10 mouse cellular contexts compared by ENCODE assay signal in the genomic region with DNA sequence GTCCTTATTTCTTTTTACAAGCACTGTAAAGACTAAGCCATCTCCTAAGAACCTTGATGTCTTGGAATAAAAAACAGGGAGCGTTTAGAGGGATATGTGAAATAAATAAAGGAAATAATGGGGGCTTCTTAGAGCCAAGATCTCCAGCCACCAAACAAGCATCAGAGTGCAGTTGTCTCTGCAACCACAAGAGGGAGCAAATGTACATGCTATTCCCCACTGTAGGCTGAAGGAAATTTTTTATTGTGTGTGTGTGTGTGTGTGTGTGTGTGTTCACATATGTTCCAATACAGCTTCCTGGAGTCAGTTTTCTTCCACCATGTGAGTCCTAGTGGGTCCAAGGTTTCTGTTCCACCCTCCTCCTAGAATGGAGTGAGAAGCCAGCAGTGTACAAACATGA. TPM values are rescaled to one million over a fixed set of nuclear protein-coding genes. Genes with fewer than 3 reads are reported as not detected.
DNase-seq lines count a peak whose midpoint lies in the region; ATAC-seq and TF ChIP-seq lines count a peak whose summit lies in the region.
"Had no signal": no experiment of that assay in that cellular context is flagged by ENCODE, and none has a peak within 500 bp of the region (broad histone marks: within the 10 kb centered on the region; RNA-seq: fewer than 3 reads in every experiment).

No protein-coding gene starts in this region.

- H3K27me3 ChIP-seq in heart, adult 2 months (ENCODE audit: control insufficient read depth, insufficient read depth, low read length) = no peaks in the 10 kb centered on the region
- H3K27me3 ChIP-seq in spleen, adult 2 months (ENCODE audit: control insufficient read depth, insufficient read depth, low read length) = no peaks in the 10 kb centered on the region
- no peaks in the 10 kb centered on the region for H3K27me3 ChIP-seq in embryonic facial prominence, embryonic 10.5 days (replicated peaks; ENCODE audit: low read depth, poor library complexity, severe bottlenecking)
- no peaks in the 10 kb centered on the region for H3K27me3 ChIP-seq in limb, embryonic 11.5 days (ENCODE audit: control insufficient read depth, insufficient read depth, low read length)
- H3K27me3 ChIP-seq in heart, embryonic 11.5 days (ENCODE audit: control insufficient read depth, insufficient read depth, low read length) = no peaks in the 10 kb centered on the region

- TF ChIP-seq CTCF in heart, adult 2 months (IDR thresholded peaks at IDR 0.05) = peak; percentile 75
- peak; percentile 12; the same call in 1 of the 2 replicates for TF ChIP-seq CTCF in spleen, adult 2 months (IDR thresholded peaks at IDR 0.05; ENCODE audit: extremely low read depth, insufficient read depth, insufficient read length, insufficient replicate concordance)

- no peak for TF ChIP-seq EP300 in heart, adult 2 months (IDR thresholded peaks at IDR 0.05; ENCODE audit: insufficient read depth, low read depth, low read length)

- no peak for TF ChIP-seq POLR2A in heart, adult 2 months (IDR thresholded peaks at IDR 0.05; ENCODE audit: insufficient read depth, low read depth, low read length)
- no peak for TF ChIP-seq POLR2A in spleen, adult 2 months (IDR thresholded peaks at IDR 0.05; ENCODE audit: low read depth, low read length)

- H3K9me3 ChIP-seq in embryonic facial prominence, embryonic 10.5 days = no peaks in the 10 kb centered on the region
- H3K9me3 ChIP-seq in limb, embryonic 11.5 days (ENCODE audit: control insufficient read depth, low read length) = no peaks in the 10 kb centered on the region
- H3K9me3 ChIP-seq in heart, embryonic 11.5 days (replicated peaks; ENCODE audit: control insufficient read depth, low read length) = no peaks in the 10 kb centered on the region
- H3K9me3 ChIP-seq: megakaryocyte, embryonic 14.5 days had no signal

- WGBS in heart, adult 2 months = 30% methylated on average over 1 of the region's 1 CpGs
- 20% methylated on average over 1 of the region's 1 CpGs for WGBS in spleen, adult 2 months
- WGBS in embryonic facial prominence, embryonic 10.5 days = 33% methylated on average over 1 of the region's 1 CpGs
- WGBS in limb, embryonic 11.5 days = 69% methylated on average over 1 of the region's 1 CpGs
- WGBS in heart, embryonic 11.5 days (ENCODE audit: insufficient replicate concordance) = 50% methylated on average over 1 of the region's 1 CpGs

- no peak for DNase-seq in heart, adult 2 months
- DNase-seq in heart, postnatal 25 days (ENCODE audit: low spot score) = no peak
- DNase-seq in spleen, adult 2 months (ENCODE audit: low read depth in 1 of 2, low spot score in 2 of 2) = no peak
- no peak for DNase-seq in spleen, adult 12 weeks (ENCODE audit: low spot score)
- peak; percentile 31 for DNase-seq in embryonic facial prominence, embryonic 10.5 days (ENCODE audit: low spot score)
- peak; percentile 45 for DNase-seq in limb, embryonic 11.5 days (ENCODE audit: low spot score)
- DNase-seq in thymus, postnatal 25 days = peak; percentile 6

- intact Hi-C loops in heart, adult 2 months (cut with DNase I) = loop anchor here (1.0 kb wide), 1 partner anchor 34 kb away; no protein-coding TSS in a partner anchor
- intact Hi-C loops in heart, postnatal 25 days (cut with DNase I) = loop anchor here (5.0 kb wide), 2 partner anchors 34 to 124 kb away; no protein-coding TSS in a partner anchor

- H3K4me1 ChIP-seq in heart, adult 2 months (ENCODE audit: control insufficient read depth, insufficient read depth, low read length) = no peaks in the 10 kb centered on the region
- no peaks in the 10 kb centered on the region for H3K4me1 ChIP-seq in spleen, adult 2 months (ENCODE audit: control insufficient read depth, insufficient read depth, insufficient read length)
- H3K4me1 ChIP-seq in embryonic facial prominence, embryonic 10.5 days = no peaks in the 10 kb centered on the region
- H3K4me1 ChIP-seq in limb, embryonic 11.5 days (ENCODE audit: control insufficient read depth, insufficient read depth, low read length) = no peaks in the 10 kb centered on the region
- H3K4me1 ChIP-seq in heart, embryonic 11.5 days (ENCODE audit: control insufficient read depth, insufficient read depth, low read length) = no peaks in the 10 kb centered on the region
- H3K4me1 ChIP-seq: megakaryocyte, embryonic 14.5 days had no signal

- no peak overlapping the region for H3K4me3 ChIP-seq in heart, adult 2 months
- no peak overlapping the region for H3K4me3 ChIP-seq in spleen, adult 2 months (ENCODE audit: extremely low read depth, insufficient read depth, insufficient read length)
- H3K4me3 ChIP-seq in embryonic facial prominence, embryonic 10.5 days = no peak overlapping the region
- H3K4me3 ChIP-seq in limb, embryonic 11.5 days (ENCODE audit: low read depth, low read length) = no peak overlapping the region
- H3K4me3 ChIP-seq in heart, embryonic 11.5 days (ENCODE audit: low read depth, low read length) = no peak overlapping the region
- H3K4me3 ChIP-seq: megakaryocyte, embryonic 14.5 days had no signal

- no peak overlapping the region for H3K9ac ChIP-seq in heart, adult 2 months (ENCODE audit: low read depth, low read length)
- no peak overlapping the region for H3K9ac ChIP-seq in limb, embryonic 11.5 days (ENCODE audit: low read length)
- no peak overlapping the region for H3K9ac ChIP-seq in heart, embryonic 11.5 days (ENCODE audit: low read depth, low read length)

- no peak overlapping the region for H3K4me2 ChIP-seq in limb, embryonic 11.5 days (ENCODE audit: low read depth, severe bottlenecking)
- H3K4me2 ChIP-seq in heart, embryonic 11.5 days = no peak overlapping the region

- H3K79me2 ChIP-seq in heart, adult 2 months (replicated peaks; ENCODE audit: control insufficient read depth, insufficient read depth, low read length) = no peaks in the 10 kb centered on the region

- H3K36me3 ChIP-seq in heart, adult 2 months (ENCODE audit: control insufficient read depth, insufficient read depth, low read length) = no peaks in the 10 kb centered on the region
- no peaks in the 10 kb centered on the region for H3K36me3 ChIP-seq in spleen, adult 2 months (ENCODE audit: control insufficient read depth, insufficient read depth, low read length)
- H3K36me3 ChIP-seq in embryonic facial prominence, embryonic 10.5 days (replicated peaks) = no peaks in the 10 kb centered on the region
- no peaks in the 10 kb centered on the region for H3K36me3 ChIP-seq in limb, embryonic 11.5 days (ENCODE audit: control insufficient read depth, insufficient read depth, low read length)
- H3K36me3 ChIP-seq in heart, embryonic 11.5 days (ENCODE audit: control insufficient read depth, insufficient read depth, low read length) = no peaks in the 10 kb centered on the region

- ATAC-seq in limb, embryonic 11.5 days (ENCODE audit: insufficient number of reproducible peaks, low FRiP score, low TSS enrichment, low read depth) = no peak
- no peak for ATAC-seq in heart, embryonic 11.5 days (replicated peaks; ENCODE audit: insufficient number of reproducible peaks, low FRiP score, low TSS enrichment)

- no peak overlapping the region for H3K27ac ChIP-seq in heart, adult 2 months
- no peak overlapping the region for H3K27ac ChIP-seq in spleen, adult 2 months (ENCODE audit: insufficient read depth, low read length)
- no peak overlapping the region for H3K27ac ChIP-seq in embryonic facial prominence, embryonic 10.5 days (replicated peaks)
- no peak overlapping the region for H3K27ac ChIP-seq in limb, embryonic 11.5 days (replicated peaks; ENCODE audit: low read depth, low read length)
- no peak overlapping the region for H3K27ac ChIP-seq in heart, embryonic 11.5 days (ENCODE audit: low read depth, low read length)

RNA-seq across cellular contexts. Expression of a gene that starts 10.9 kb away (rescaled TPM):
- total RNA-seq in heart, adult 2 months (2021) = not detected
- polyA plus RNA-seq in heart, adult 2 months (2012; rRNA removed) = not detected in 2 replicates
- total RNA-seq in heart, postnatal 25 days (2021) = not detected
- not detected in 2 replicates for polyA plus RNA-seq in spleen, adult 2 months (2012; rRNA removed)
- not detected in 2 replicates for polyA plus RNA-seq in embryonic facial prominence, embryonic 10.5 days (2016; fragmentation: Nextera tagmentation; extraction: Ambion mirVana)
- polyA plus RNA-seq in limb, embryonic 11.5 days (2014; fragmentation: Nextera tagmentation; extraction: Ambion mirVana) = not detected in 2 replicates
- polyA plus RNA-seq in heart, embryonic 11.5 days (2014; fragmentation: Nextera tagmentation; extraction: Ambion mirVana) = not detected in 2 replicates
- polyA plus RNA-seq: heart, embryonic 14.5 days had no signal

RNA-seq across cellular contexts. Expression of a gene that starts 17.3 kb away (rescaled TPM):
- under 1 TPM in 1 of 2 experiments, not detected in 1; 0.14 TPM for total RNA-seq in heart, adult 2 months (2021)
- polyA plus RNA-seq in heart, adult 2 months (2012; rRNA removed) = 65.7 TPM in 1 of 2 replicates, not detected in the other
- total RNA-seq in heart, postnatal 25 days (2021) = under 1 TPM in 1 of 2 experiments, not detected in 1; 0.17 TPM
- not detected in 2 replicates for polyA plus RNA-seq in spleen, adult 2 months (2012; rRNA removed)
- not detected in 2 replicates for polyA plus RNA-seq in embryonic facial prominence, embryonic 10.5 days (2016; fragmentation: Nextera tagmentation; extraction: Ambion mirVana)
- polyA plus RNA-seq in limb, embryonic 11.5 days (2014; fragmentation: Nextera tagmentation; extraction: Ambion mirVana) = not detected in 2 replicates
- 0.13 and 0.27 TPM in 2 replicates for polyA plus RNA-seq in heart, embryonic 11.5 days (2014; fragmentation: Nextera tagmentation; extraction: Ambion mirVana)

RNA-seq across cellular contexts. Expression of a gene that starts 30.6 kb away (rescaled TPM):
- total RNA-seq in heart, adult 2 months (2021) = not detected
- 660 TPM in 1 of 2 replicates, not detected in the other for polyA plus RNA-seq in heart, adult 2 months (2012; rRNA removed)
- not detected for total RNA-seq in heart, postnatal 25 days (2021)
- not detected in 2 replicates for polyA plus RNA-seq in spleen, adult 2 months (2012; rRNA removed)
- polyA plus RNA-seq in embryonic facial prominence, embryonic 10.5 days (2016; fragmentation: Nextera tagmentation; extraction: Ambion mirVana) = not detected in 2 replicates
- polyA plus RNA-seq in limb, embryonic 11.5 days (2014; fragmentation: Nextera tagmentation; extraction: Ambion mirVana) = not detected in 2 replicates
- polyA plus RNA-seq in heart, embryonic 11.5 days (2014; fragmentation: Nextera tagmentation; extraction: Ambion mirVana) = not detected in 2 replicates
- polyA plus RNA-seq: heart, embryonic 14.5 days had no signal

RNA-seq across cellular contexts. Expression of a gene that starts 43.2 kb away (rescaled TPM):
- not detected for total RNA-seq in heart, adult 2 months (2021)
- polyA plus RNA-seq in heart, adult 2 months (2012; rRNA removed) = 0.20 TPM in 1 of 2 replicates, not detected in the other
- total RNA-seq in heart, postnatal 25 days (2021) = not detected
- not detected in 2 replicates for polyA plus RNA-seq in spleen, adult 2 months (2012; rRNA removed)
- not detected in 2 replicates for polyA plus RNA-seq in embryonic facial prominence, embryonic 10.5 days (2016; fragmentation: Nextera tagmentation; extraction: Ambion mirVana)
- not detected in 2 replicates for polyA plus RNA-seq in limb, embryonic 11.5 days (2014; fragmentation: Nextera tagmentation; extraction: Ambion mirVana)
- not detected in 2 replicates for polyA plus RNA-seq in heart, embryonic 11.5 days (2014; fragmentation: Nextera tagmentation; extraction: Ambion mirVana)
- polyA plus RNA-seq: heart, embryonic 14.5 days had no signal

RNA-seq across cellular contexts. Expression of a gene that starts 50.2 kb away (rescaled TPM):
- not detected for total RNA-seq in heart, adult 2 months (2021)
- polyA plus RNA-seq in heart, adult 2 months (2012; rRNA removed) = 0.08 TPM in 1 of 2 replicates, not detected in the other
- total RNA-seq in heart, postnatal 25 days (2021) = not detected
- polyA plus RNA-seq in spleen, adult 2 months (2012; rRNA removed) = 0.06 and 0.08 TPM in 2 replicates
- 0.20 and 0.32 TPM in 2 replicates for polyA plus RNA-seq in embryonic facial prominence, embryonic 10.5 days (2016; fragmentation: Nextera tagmentation; extraction: Ambion mirVana)
- polyA plus RNA-seq in limb, embryonic 11.5 days (2014; fragmentation: Nextera tagmentation; extraction: Ambion mirVana) = 0.09 TPM in 1 of 2 replicates, not detected in the other
- polyA plus RNA-seq in heart, embryonic 11.5 days (2014; fragmentation: Nextera tagmentation; extraction: Ambion mirVana) = 0.35 and 0.40 TPM in 2 replicates

Comparison
In these comparisons a context has a peak if more than half of its experiments do, and no peak if none do; other contexts are left out.
1. DNase-seq: peak in embryonic facial prominence, embryonic 10.5 days (single experiment), limb, embryonic 11.5 days (single experiment) and thymus, postnatal 25 days (single experiment); none in heart, adult 2 months (0 of 2), heart, postnatal 25 days (single experiment), spleen, adult 2 months (0 of 2) and spleen, adult 12 weeks (single experiment).